Mouse (Mus musculus) hematopoietic multipotent progenitor cell, adult 10-12 weeks (in vitro differentiated cells): ENCODE measurements around the gene Rnf149. TPM values are rescaled to one million over a fixed set of nuclear protein-coding genes. Genes with fewer than 3 reads are reported as not detected.

Source experiments
- polyA plus RNA-seq: library from polyadenylated mRNA; stranded (reverse); fragments of >175 nt; gene quantifications from 2 replicates; pipeline ENCODE4 v1.2.3, GENCODE M21; 2012; ENCODE audit warnings: low replicate concordance

The Rnf149 gene
- 31.6 and 62.7 TPM in 2 replicates for polyA plus RNA-seq

DNA sequence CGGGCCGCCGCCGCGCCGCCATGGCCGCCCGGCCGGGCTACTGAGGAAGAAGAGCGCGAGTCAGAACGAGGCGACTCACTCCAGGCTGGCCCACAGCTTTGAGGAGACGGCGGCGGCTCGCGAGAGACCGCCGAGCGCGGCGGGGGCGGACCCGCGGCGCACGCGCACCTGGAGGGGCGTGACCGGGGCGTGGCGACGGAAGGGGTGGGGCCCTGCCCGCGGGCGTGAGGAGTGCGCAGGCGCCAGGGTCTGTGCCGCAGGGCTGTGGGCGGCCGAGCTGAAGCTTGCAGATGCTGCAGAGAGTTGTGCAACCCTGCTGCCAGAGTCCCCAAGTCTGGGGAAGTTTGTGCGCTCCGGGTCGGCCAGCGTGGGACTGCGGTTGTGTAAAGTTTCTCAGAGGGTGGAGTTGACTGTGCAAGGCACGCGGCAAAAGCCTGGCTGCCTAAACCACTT lies at the start of gene Rnf149:
TSS of gene Rnf149 (minus strand) at position 153 of the 453 bp plus-strand sequence.

DNA sequence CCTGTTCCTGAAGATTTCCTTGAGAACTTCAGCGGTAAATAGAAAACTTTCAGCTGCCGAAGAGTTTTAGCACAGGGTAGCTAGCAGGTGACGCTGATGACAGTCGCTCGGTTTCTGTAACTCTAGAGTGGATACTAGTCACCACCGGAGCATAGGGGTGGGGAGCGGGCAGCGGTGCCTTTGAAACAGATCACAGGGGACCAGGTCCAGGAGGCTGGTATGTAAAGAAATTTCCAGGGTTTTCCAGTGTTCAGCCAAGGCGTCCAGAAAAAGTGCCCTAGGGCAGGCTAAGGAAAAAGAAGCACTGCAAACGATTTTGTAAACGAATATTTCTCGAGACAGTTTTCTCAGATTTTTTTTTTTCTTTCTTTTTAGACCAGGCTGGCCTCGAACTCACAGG lies 42.4 kb downstream of the Rnf149 start, which contains the start of gene Cnot11:
TSS of gene Cnot11 (plus strand) at position 162 of the 400 bp plus-strand sequence.

Other genes with a start within 250 kb of the Rnf149 start
- gene Rpl31, start 209.6 kb downstream of the Rnf149 start, polyA plus RNA-seq, result 79.8 and 284 TPM in 2 replicates
- gene Tbc1d8, start 98.7 kb downstream of the Rnf149 start, polyA plus RNA-seq, result 6.9 and 13.4 TPM in 2 replicates
- 30.4 and 62.9 TPM in 2 replicates for gene Cnot11, start 42.4 kb downstream of the Rnf149 start, polyA plus RNA-seq
- 0.06 and 0.35 TPM in 2 replicates for gene Creg2, start 74.1 kb upstream of the Rnf149 start, polyA plus RNA-seq
- not detected in 2 replicates for gene Rfx8, start 143.6 kb upstream of the Rnf149 start, polyA plus RNA-seq
- gene Gm3646, start 227.9 kb upstream of the Rnf149 start, polyA plus RNA-seq, result not detected in 2 replicates